Mouse (Mus musculus): ENCODE measurements around the gene Gigyf1. TPM values are rescaled to one million over a fixed set of nuclear protein-coding genes. Genes with fewer than 3 reads are reported as not detected.

Gene Gigyf1
- polyA plus RNA-seq, 1 experiment from 2014 or later: 19.4 TPM

- 52% methylated on average over 7 of the region's 7 CpGs for WGBS
- ATAC-seq: no peak
- H3K4me2 ChIP-seq (ENCODE audit: low read length): no peak overlapping the region
Measured at GRCm38 (mm10) chr5:137539291-137539801, 21.0 kb downstream of the Gigyf1 start.

GRCm38 (mm10) chr5:137540991-137541390 is 22.6 kb downstream of the Gigyf1 start:
- no peaks in the 10 kb centered on the region for H3K36me3 ChIP-seq (ENCODE audit: control insufficient read depth, insufficient read depth, low read length)
- H3K4me2 ChIP-seq (ENCODE audit: low read length): no peak overlapping the region
- no peak for ATAC-seq
- H3K27me3 ChIP-seq (ENCODE audit: control insufficient read depth, insufficient read depth, low read depth, low read length): no peaks in the 10 kb centered on the region
- no peak overlapping the region for H3K4me3 ChIP-seq (ENCODE audit: low read depth, low read length)
- H3K27ac ChIP-seq (ENCODE audit: low read length): no peak overlapping the region
- no peaks in the 10 kb centered on the region; the same call in 1 of the 2 replicates for H3K4me1 ChIP-seq (ENCODE audit: control insufficient read depth, insufficient read depth, low read length)
- no peak overlapping the region for H3K9ac ChIP-seq (ENCODE audit: low read depth, low read length)
- H3K9me3 ChIP-seq (replicated peaks; ENCODE audit: control insufficient read depth, low read length, poor library complexity, severe bottlenecking): no peaks in the 10 kb centered on the region
- 76% methylated on average over 6 of the region's 6 CpGs for WGBS

More at GRCm38 (mm10) chr5:137539291-137539801, 21.0 kb downstream of the Gigyf1 start:
- H3K36me3 ChIP-seq (ENCODE audit: control insufficient read depth, insufficient read depth, low read length): no peaks in the 10 kb centered on the region
- H3K4me3 ChIP-seq (ENCODE audit: low read depth, low read length): no peak overlapping the region
- no peaks in the 10 kb centered on the region for H3K9me3 ChIP-seq (replicated peaks; ENCODE audit: control insufficient read depth, low read length, poor library complexity, severe bottlenecking)
- no peaks in the 10 kb centered on the region for H3K27me3 ChIP-seq (ENCODE audit: control insufficient read depth, insufficient read depth, low read depth, low read length)
- H3K9ac ChIP-seq (ENCODE audit: low read depth, low read length): no peak overlapping the region
- no peaks in the 10 kb centered on the region; the same call in 1 of the 2 replicates for H3K4me1 ChIP-seq (ENCODE audit: control insufficient read depth, insufficient read depth, low read length)
- peak overlapping the region; percentile 10; the same call in 1 of the 2 replicates for H3K27ac ChIP-seq (ENCODE audit: low read length)

- Histone ChIP-seq H3K27ac (ENCODE audit: low read length) (no peak overlapping the region), H3K36me3 (ENCODE audit: control insufficient read depth, insufficient read depth, low read length) (no peaks in the 10 kb centered on the region)
- ATAC-seq: no peak
Measured at GRCm38 (mm10) chr5:137541768-137542540, 23.6 kb downstream of the Gigyf1 start.

GRCm38 (mm10) chr5:137544926-137545325 is 26.6 kb downstream of the Gigyf1 start:
- WGBS: 69% methylated on average over 6 of the region's 6 CpGs
- H3K4me3 ChIP-seq (ENCODE audit: low read depth, low read length): no peak overlapping the region
- no peak for ATAC-seq

More at GRCm38 (mm10) chr5:137541768-137542540, 23.6 kb downstream of the Gigyf1 start:
- 74% methylated on average over 5 of the region's 5 CpGs for WGBS
- H3K4me2 ChIP-seq (ENCODE audit: low read length): no peak overlapping the region
- H3K4me3 ChIP-seq (ENCODE audit: low read depth, low read length): no peak overlapping the region
- no peaks in the 10 kb centered on the region for H3K9me3 ChIP-seq (replicated peaks; ENCODE audit: control insufficient read depth, low read length, poor library complexity, severe bottlenecking)
- H3K4me1 ChIP-seq (ENCODE audit: control insufficient read depth, insufficient read depth, low read length): no peaks in the 10 kb centered on the region; the same call in 1 of the 2 replicates
- no peaks in the 10 kb centered on the region for H3K27me3 ChIP-seq (ENCODE audit: control insufficient read depth, insufficient read depth, low read depth, low read length)
- no peak overlapping the region for H3K9ac ChIP-seq (ENCODE audit: low read depth, low read length)

GRCm38 (mm10) chr5:137545596-137545995 is 27.2 kb downstream of the Gigyf1 start:
- Histone ChIP-seq H3K9ac (ENCODE audit: low read depth, low read length) (no peak overlapping the region), H3K4me3 (ENCODE audit: low read depth, low read length) (no peak overlapping the region), H3K4me1 (ENCODE audit: control insufficient read depth, insufficient read depth, low read length) (no peaks in the 10 kb centered on the region), H3K27me3 (ENCODE audit: control insufficient read depth, insufficient read depth, low read depth, low read length) (no peaks in the 10 kb centered on the region), H3K4me2 (ENCODE audit: low read length) (no peak overlapping the region), H3K9me3 (replicated peaks; ENCODE audit: control insufficient read depth, low read length, poor library complexity, severe bottlenecking) (no peaks in the 10 kb centered on the region), H3K36me3 (ENCODE audit: control insufficient read depth, insufficient read depth, low read length) (no peaks in the 10 kb centered on the region), H3K27ac (ENCODE audit: low read length) (no peak overlapping the region)
- 71% methylated on average over 4 of the region's 4 CpGs for WGBS
- no peak for ATAC-seq

More at GRCm38 (mm10) chr5:137544926-137545325, 26.6 kb downstream of the Gigyf1 start:
- Histone ChIP-seq H3K9me3 (replicated peaks; ENCODE audit: control insufficient read depth, low read length, poor library complexity, severe bottlenecking) (no peaks in the 10 kb centered on the region), H3K27ac (ENCODE audit: low read length) (no peak overlapping the region), H3K9ac (ENCODE audit: low read depth, low read length) (no peak overlapping the region), H3K4me2 (ENCODE audit: low read length) (no peak overlapping the region), H3K27me3 (ENCODE audit: control insufficient read depth, insufficient read depth, low read depth, low read length) (no peaks in the 10 kb centered on the region), H3K4me1 (ENCODE audit: control insufficient read depth, insufficient read depth, low read length) (no peaks in the 10 kb centered on the region), H3K36me3 (ENCODE audit: control insufficient read depth, insufficient read depth, low read length) (no peaks in the 10 kb centered on the region)

GRCm38 (mm10) chr5:137549840-137550239 is 31.5 kb downstream of the Gigyf1 start:
- Histone ChIP-seq H3K27ac (ENCODE audit: low read length) (no peak overlapping the region), H3K9me3 (replicated peaks; ENCODE audit: control insufficient read depth, low read length, poor library complexity, severe bottlenecking) (no peaks in the 10 kb centered on the region), H3K36me3 (ENCODE audit: control insufficient read depth, insufficient read depth, low read length) (no peaks in the 10 kb centered on the region), H3K27me3 (ENCODE audit: control insufficient read depth, insufficient read depth, low read depth, low read length) (no peaks in the 10 kb centered on the region), H3K4me2 (ENCODE audit: low read length) (no peak overlapping the region), H3K4me1 (ENCODE audit: control insufficient read depth, insufficient read depth, low read length) (peaks cover 9% of the 10 kb centered on the region), H3K4me3 (ENCODE audit: low read depth, low read length) (no peak overlapping the region), H3K9ac (ENCODE audit: low read depth, low read length) (no peak overlapping the region)
- no peak for ATAC-seq
- WGBS: 89% methylated on average over 2 of the region's 2 CpGs

GRCm38 (mm10) chr5:137551119-137551518 is 32.8 kb downstream of the Gigyf1 start:
- Histone ChIP-seq H3K4me2 (ENCODE audit: low read length) (no peak overlapping the region), H3K27ac (ENCODE audit: low read length) (no peak overlapping the region), H3K27me3 (ENCODE audit: control insufficient read depth, insufficient read depth, low read depth, low read length) (no peaks in the 10 kb centered on the region), H3K9ac (ENCODE audit: low read depth, low read length) (no peak overlapping the region), H3K9me3 (replicated peaks; ENCODE audit: control insufficient read depth, low read length, poor library complexity, severe bottlenecking) (no peaks in the 10 kb centered on the region), H3K4me1 (ENCODE audit: control insufficient read depth, insufficient read depth, low read length) (peaks cover 19% of the 10 kb centered on the region), H3K36me3 (ENCODE audit: control insufficient read depth, insufficient read depth, low read length) (no peaks in the 10 kb centered on the region), H3K4me3 (ENCODE audit: low read depth, low read length) (no peak overlapping the region)
- WGBS: 68% methylated on average over 5 of the region's 5 CpGs
- no peak for ATAC-seq

GRCm38 (mm10) chr5:137553000-137553399 is 34.7 kb downstream of the Gigyf1 start:
- H3K27me3 ChIP-seq (ENCODE audit: control insufficient read depth, insufficient read depth, low read depth, low read length): no peaks in the 10 kb centered on the region
- peak overlapping the region; percentile 91 for H3K9ac ChIP-seq (ENCODE audit: low read depth, low read length)
- 25% methylated on average over 6 of the region's 6 CpGs for WGBS
- no peaks in the 10 kb centered on the region for H3K36me3 ChIP-seq (ENCODE audit: control insufficient read depth, insufficient read depth, low read length)
- peak overlapping the region; percentile 84 for H3K4me3 ChIP-seq (ENCODE audit: low read depth, low read length)
- peak overlapping the region; percentile 96 for H3K4me2 ChIP-seq (ENCODE audit: low read length)
- peak; percentile 59; the same call in 1 of the 2 replicates for ATAC-seq
- no peaks in the 10 kb centered on the region for H3K9me3 ChIP-seq (replicated peaks; ENCODE audit: control insufficient read depth, low read length, poor library complexity, severe bottlenecking)
- H3K4me1 ChIP-seq (ENCODE audit: control insufficient read depth, insufficient read depth, low read length): peaks cover 19% of the 10 kb centered on the region
- H3K27ac ChIP-seq (ENCODE audit: low read length): peak overlapping the region; percentile 72

- H3K27ac ChIP-seq (ENCODE audit: low read length): peak within 1 kb of the TSS; percentile 72
- peak within 1 kb of the TSS; percentile 96 for H3K4me2 ChIP-seq (ENCODE audit: low read length)
- no peaks in the 10 kb centered on the region for H3K36me3 ChIP-seq (ENCODE audit: control insufficient read depth, insufficient read depth, low read length)
- H3K4me1 ChIP-seq (ENCODE audit: control insufficient read depth, insufficient read depth, low read length): peaks cover 19% of the 10 kb centered on the region
- no peaks in the 10 kb centered on the region for H3K27me3 ChIP-seq (ENCODE audit: control insufficient read depth, insufficient read depth, low read depth, low read length)
- peak within 1 kb of the TSS; percentile 91 for H3K9ac ChIP-seq (ENCODE audit: low read depth, low read length)
- WGBS: under 1% methylated on average over 34 of the region's 37 CpGs
- peak within 1 kb of the TSS; percentile 84 for H3K4me3 ChIP-seq (ENCODE audit: low read depth, low read length)
- ATAC-seq: peak; percentile 96
- no peaks in the 10 kb centered on the region for H3K9me3 ChIP-seq (replicated peaks; ENCODE audit: control insufficient read depth, low read length, poor library complexity, severe bottlenecking)
Measured at GRCm38 (mm10) chr5:137553411-137553837, 35.1 kb downstream of the Gigyf1 start, which contains the start of gene Actl6b. Gene Actl6b (plus strand): TSS chr5:137553517.

All from midbrain, embryonic 16.5 days (tissue).